Comparison of ENCODE assay signal across 23 mouse cellular contexts in genomic region chr1:34216456-34216855, GRCm38 (mm10).
"Had no signal": no experiment of that assay in that cellular context is flagged by ENCODE, and none has a peak within 500 bp of the region (broad histone marks: within the 10 kb centered on the region; RNA-seq: fewer than 3 reads in every experiment).

No protein-coding gene starts in this region.

- H3K27ac ChIP-seq: kidney, postnatal 0 days; layer of hippocampus, adult 2 months; limb, embryonic 10.5 days; limb, embryonic 13.5 days; liver, embryonic 12.5 days; liver, embryonic 15.5 days; lung, embryonic 15.5 days; midbrain, embryonic 10.5 days; stomach, embryonic 15.5 days had no signal

- DNase-seq: kidney, adult 2 months; kidney, postnatal 25 days; layer of hippocampus, adult 9-11 months; liver; lung, adult 18-20 months; lung, postnatal 10 days; lung, postnatal 36 days; midbrain, embryonic 14.5 days; right cerebral cortex, postnatal 25 days; spleen, adult 18-20 months; thymus, adult 2 months; thymus, postnatal 14 days; thymus, postnatal 4 days had no signal

- ATAC-seq: liver, embryonic 12.5 days had no signal

- H3K4me2 ChIP-seq: limb, embryonic 13.5 days; liver, embryonic 12.5 days; liver, embryonic 15.5 days; lung, embryonic 15.5 days; stomach, embryonic 15.5 days had no signal

- H3K9me3 ChIP-seq: limb, embryonic 10.5 days; limb, embryonic 13.5 days; liver, embryonic 12.5 days; liver, embryonic 15.5 days; lung, embryonic 15.5 days; megakaryocyte, embryonic 14.5 days; midbrain, embryonic 10.5 days; stomach, embryonic 15.5 days had no signal

- H3K36me3 ChIP-seq: lung, embryonic 15.5 days; stomach, embryonic 15.5 days had no signal

- H3K4me3 ChIP-seq: layer of hippocampus, adult 2 months; limb, embryonic 10.5 days; limb, embryonic 13.5 days; liver, embryonic 12.5 days; liver, embryonic 15.5 days; lung, embryonic 15.5 days; megakaryocyte, embryonic 14.5 days; midbrain, embryonic 10.5 days; stomach, embryonic 15.5 days had no signal

- H3K4me1 ChIP-seq: limb, embryonic 10.5 days; limb, embryonic 13.5 days; liver, embryonic 12.5 days; liver, embryonic 15.5 days; lung, embryonic 15.5 days; stomach, embryonic 15.5 days had no signal

- H3K9ac ChIP-seq: limb, embryonic 13.5 days; liver, embryonic 12.5 days; liver, embryonic 15.5 days; lung, embryonic 15.5 days; stomach, embryonic 15.5 days had no signal

- H3K27me3 ChIP-seq: limb, embryonic 13.5 days; liver, embryonic 12.5 days; liver, embryonic 15.5 days; lung, embryonic 15.5 days; megakaryocyte, embryonic 14.5 days; stomach, embryonic 15.5 days had no signal
